Mouse (Mus musculus) neural tube, embryonic 15.5 days (tissue): ENCODE data around the gene Zgrf1. TPM values are rescaled to one million over a fixed set of nuclear protein-coding genes. Genes with fewer than 3 reads are reported as not detected.
A peak's percentile ranks its signal among the peaks of the same experiment; 100 is the strongest.

Experiments used
- ATAC-seq: fragments of 200-750 bp; cut with Nextera tagmentation; 2 replicates; pipeline ENCODE4 v1.8.0; 2017; ENCODE audit warnings: mild to moderate bottlenecking, moderate TSS enrichment, moderate library complexity; ENCODE audit not compliant: low FRiP score
- H3K27ac ChIP-seq: fragments of 300-500 bp; sonication (generic); replicated peaks from 2 replicates; pipeline ENCODE4 v1.5.1; 2015; ENCODE audit warnings: mild to moderate bottlenecking, inconsistent platforms
- H3K27me3 ChIP-seq: fragments of 300-500 bp; sonication (generic); replicated peaks from 2 replicates; pipeline ENCODE4 v1.6.1; 2015; ENCODE audit warnings: inconsistent platforms
- H3K36me3 ChIP-seq: fragments of 300-500 bp; sonication (generic); 2 replicates; pipeline ENCODE4 v1.6.1; 2015; ENCODE audit warnings: inconsistent platforms
- H3K4me1 ChIP-seq: fragments of 300-500 bp; sonication (generic); 2 replicates; pipeline ENCODE4 v1.6.1; 2015; ENCODE audit warnings: inconsistent platforms
- H3K4me2 ChIP-seq: fragments of 300-500 bp; sonication (generic); 2 replicates; pipeline ENCODE4 v1.6.1; 2015; ENCODE audit warnings: inconsistent platforms, mild to moderate bottlenecking, moderate library complexity
- H3K4me3 ChIP-seq: fragments of 300-500 bp; sonication (generic); replicated peaks from 2 replicates; pipeline ENCODE4 v1.5.1; 2015; ENCODE audit warnings: mild to moderate bottlenecking, inconsistent platforms
- H3K9ac ChIP-seq: fragments of 300-500 bp; sonication (generic); replicated peaks from 2 replicates; pipeline ENCODE4 v1.6.1; 2015; ENCODE audit warnings: mild to moderate bottlenecking, inconsistent platforms
- H3K9me3 ChIP-seq: fragments of 300-500 bp; sonication (generic); replicated peaks from 2 replicates; pipeline ENCODE4 v1.6.1; 2016; ENCODE audit warnings: inconsistent platforms
- WGBS: fragments of 180-500 bp; shearing (Covaris S2); methylation state at CpG from one replicate; pipeline ENCODE4 v1.1.7; 2015; ENCODE audit warnings: mixed read lengths; 5-methylcytosine and 5-hydroxymethylcytosine counted together
- polyA plus RNA-seq: library from polyadenylated mRNA; unstranded; fragments of >200 nt; fragmentation: Nextera tagmentation; extraction: Ambion mirVana; gene quantifications from 2 replicates; pipeline ENCODE4 v1.2.1, GENCODE M21; 2015

Gene Zgrf1
- polyA plus RNA-seq, 1 experiment from 2014 or later: 3.9 TPM

GRCm38 (mm10) chr3:127529210-127529609 lies 24.1 kb upstream of the Zgrf1 start:
- 86% methylated on average over 3 of the region's 3 CpGs for WGBS
- H3K9ac ChIP-seq: no peak overlapping the region
- no peaks in the 10 kb centered on the region for H3K9me3 ChIP-seq
- H3K4me1 ChIP-seq: no peaks in the 10 kb centered on the region
- ATAC-seq: no peak
- no peak overlapping the region for H3K4me2 ChIP-seq
- no peaks in the 10 kb centered on the region for H3K36me3 ChIP-seq
- H3K27ac ChIP-seq: no peak overlapping the region
- no peak overlapping the region for H3K4me3 ChIP-seq
- H3K27me3 ChIP-seq: no peaks in the 10 kb centered on the region

- H3K36me3 ChIP-seq: no peaks in the 10 kb centered on the region
- no peaks in the 10 kb centered on the region for H3K9me3 ChIP-seq
- H3K4me3 ChIP-seq: no peak overlapping the region
- no peak overlapping the region for H3K9ac ChIP-seq
- no peak overlapping the region for H3K4me2 ChIP-seq
- no peak for ATAC-seq
- no peak overlapping the region for H3K27ac ChIP-seq
- no peaks in the 10 kb centered on the region for H3K4me1 ChIP-seq
- H3K27me3 ChIP-seq: no peaks in the 10 kb centered on the region
- WGBS: 79% methylated on average over 4 of the region's 4 CpGs
Observed at GRCm38 (mm10) chr3:127529824-127530223, 23.5 kb upstream of the Zgrf1 start.

- H3K4me1 ChIP-seq: no peaks in the 10 kb centered on the region
- no peak for ATAC-seq
- H3K4me3 ChIP-seq: no peak overlapping the region
- no peak overlapping the region for H3K9ac ChIP-seq
- no peak overlapping the region for H3K4me2 ChIP-seq
- no peaks in the 10 kb centered on the region for H3K9me3 ChIP-seq
- H3K27me3 ChIP-seq: no peaks in the 10 kb centered on the region
- no peaks in the 10 kb centered on the region for H3K36me3 ChIP-seq
- 6% methylated on average over 4 of the region's 4 CpGs for WGBS
- no peak overlapping the region for H3K27ac ChIP-seq
Observed at GRCm38 (mm10) chr3:127530293-127530692, 23.0 kb upstream of the Zgrf1 start.

DNA sequence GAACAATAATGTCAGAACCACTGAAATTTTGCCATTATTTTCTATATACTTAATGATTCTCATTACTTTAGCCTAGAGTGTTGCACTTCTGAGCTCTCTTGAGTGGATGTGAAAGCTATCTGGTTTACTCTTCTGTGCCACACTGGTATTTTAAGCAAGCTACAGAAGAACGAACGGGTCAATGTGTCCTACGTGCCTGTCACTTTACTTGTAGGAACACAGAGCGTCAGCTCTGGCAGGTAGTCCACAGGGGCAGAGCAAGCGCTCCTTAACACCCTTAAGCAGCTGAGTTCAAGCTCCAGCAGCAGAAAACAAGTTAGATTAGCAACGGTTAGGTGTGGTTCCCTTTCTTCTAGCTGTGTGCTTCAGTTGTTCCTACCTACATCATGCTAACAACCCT lies 14.1 kb upstream of the Zgrf1 start:
- WGBS: 89% methylated on average over 6 of the region's 6 CpGs
- Histone ChIP-seq H3K9ac (no peak overlapping the region), H3K27ac (no peak overlapping the region), H3K36me3 (peaks cover 7% of the 10 kb centered on the region), H3K4me1 (no peaks in the 10 kb centered on the region), H3K4me3 (no peak overlapping the region), H3K4me2 (no peak overlapping the region), H3K27me3 (no peaks in the 10 kb centered on the region), H3K9me3 (no peaks in the 10 kb centered on the region)
- ATAC-seq: no peak

DNA sequence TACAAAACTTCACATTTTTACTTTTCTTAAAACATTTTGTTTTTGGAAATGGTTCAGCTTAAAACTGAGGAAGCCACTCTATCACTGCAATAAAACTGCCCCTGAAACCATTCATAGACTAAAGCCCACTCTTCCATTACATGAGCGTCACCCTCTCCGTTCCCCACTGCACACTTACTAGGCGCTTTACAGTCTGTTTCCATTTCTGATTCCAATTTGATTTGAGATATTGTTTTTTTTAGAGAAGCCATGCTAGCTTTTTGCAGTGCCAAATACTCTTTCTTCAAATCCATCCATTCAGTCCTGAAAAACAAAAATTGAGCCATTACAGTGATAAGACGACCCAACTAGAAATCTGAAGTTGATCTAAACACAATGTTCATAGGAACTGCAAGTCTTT lies 9.3 kb upstream of the Zgrf1 start:
- H3K36me3 ChIP-seq: peaks cover 15% of the 10 kb centered on the region
- ATAC-seq: no peak

DNA sequence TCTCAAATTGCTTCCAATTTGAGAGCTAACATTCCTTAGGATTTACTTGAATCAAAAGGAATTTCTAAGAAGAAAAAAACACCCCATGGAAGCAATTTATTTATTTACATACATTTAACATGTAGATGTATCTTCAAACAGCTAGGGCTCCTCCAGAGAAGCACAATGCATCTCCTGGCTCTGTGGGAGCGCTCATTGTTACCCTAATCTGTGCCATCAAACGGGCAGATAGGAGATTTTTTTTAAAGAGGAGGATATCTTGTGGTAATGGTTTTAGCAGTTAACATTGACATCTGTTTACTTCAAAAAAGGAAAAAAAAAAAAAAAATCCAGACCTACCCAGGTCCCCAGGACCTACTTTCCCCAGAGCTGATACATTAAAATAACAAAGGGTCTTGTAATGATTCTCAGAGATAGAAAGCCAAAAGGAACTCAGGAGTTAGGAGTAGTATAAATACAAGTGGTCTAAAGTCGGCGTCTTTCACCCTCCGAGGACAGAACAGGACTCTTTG lies 8.6 kb upstream of the Zgrf1 start:
- no peak for ATAC-seq
- H3K27me3 ChIP-seq: no peaks in the 10 kb centered on the region
- H3K4me1 ChIP-seq: no peaks in the 10 kb centered on the region
- peaks cover 15% of the 10 kb centered on the region for H3K36me3 ChIP-seq
- WGBS: 33% methylated on average over 5 of the region's 5 CpGs
- no peak overlapping the region for H3K9ac ChIP-seq
- no peak overlapping the region for H3K4me3 ChIP-seq
- no peak overlapping the region for H3K4me2 ChIP-seq
- no peak overlapping the region for H3K27ac ChIP-seq
- no peaks in the 10 kb centered on the region for H3K9me3 ChIP-seq

More for the DNA sequence above, 9.3 kb upstream of the Zgrf1 start:
- no peaks in the 10 kb centered on the region for H3K27me3 ChIP-seq
- H3K9me3 ChIP-seq: no peaks in the 10 kb centered on the region
- H3K4me2 ChIP-seq: no peak overlapping the region
- H3K27ac ChIP-seq: no peak overlapping the region
- no peak overlapping the region for H3K4me3 ChIP-seq
- H3K4me1 ChIP-seq: no peaks in the 10 kb centered on the region
- WGBS: 85% methylated on average over 4 of the region's 4 CpGs
- no peak overlapping the region for H3K9ac ChIP-seq

DNA sequence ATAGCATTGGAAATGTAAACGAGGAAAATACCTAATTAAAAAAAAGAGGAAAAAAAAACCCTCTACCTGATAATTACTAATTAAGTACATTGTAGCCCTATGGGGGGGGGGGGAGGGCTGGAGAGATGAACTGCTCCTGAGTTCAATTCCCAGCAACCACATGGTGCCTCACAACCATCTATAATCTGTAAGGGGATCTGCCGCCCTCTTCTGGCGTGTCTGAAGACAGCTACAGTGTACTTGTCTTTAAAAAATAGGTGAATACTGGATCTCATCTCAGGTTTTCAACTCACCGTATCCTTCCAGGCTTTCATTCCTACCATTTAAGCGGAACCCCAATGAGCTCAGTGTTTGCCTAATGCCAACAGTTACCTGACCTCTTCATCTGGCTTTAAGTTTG lies 5.4 kb upstream of the Zgrf1 start:
- Histone ChIP-seq H3K9ac (no peak overlapping the region), H3K4me3 (no peak overlapping the region), H3K36me3 (peaks cover 13% of the 10 kb centered on the region), H3K27ac (no peak overlapping the region), H3K9me3 (no peaks in the 10 kb centered on the region), H3K4me2 (no peak overlapping the region), H3K27me3 (no peaks in the 10 kb centered on the region), H3K4me1 (peaks cover 8% of the 10 kb centered on the region; the same call in 1 of the 2 replicates)
- no peak for ATAC-seq
- WGBS: 37% methylated on average over 4 of the region's 5 CpGs

GRCm38 (mm10) chr3:127552434-127552972 lies 786 bp upstream of the Zgrf1 start:
- Histone ChIP-seq H3K4me2 (peak overlapping the region; percentile 90), H3K27ac (peak overlapping the region; percentile 98), H3K4me1 (peaks cover 16% of the 10 kb centered on the region), H3K9me3 (no peaks in the 10 kb centered on the region), H3K36me3 (no peaks in the 10 kb centered on the region), H3K4me3 (peak overlapping the region; percentile 79), H3K27me3 (no peaks in the 10 kb centered on the region), H3K9ac (peak overlapping the region; percentile 76)
- 6% methylated on average over 11 of the region's 13 CpGs for WGBS
- ATAC-seq: no peak

GRCm38 (mm10) chr3:127553720-127554043 lies 393 bp downstream of the Zgrf1 start:
- 2% methylated on average over 4 of the region's 4 CpGs for WGBS
- H3K4me3 ChIP-seq: peak overlapping the region; percentile 79
- H3K27me3 ChIP-seq: no peaks in the 10 kb centered on the region
- H3K9ac ChIP-seq: peak overlapping the region; percentile 21; the same call in 1 of the 2 replicates
- H3K9me3 ChIP-seq: no peaks in the 10 kb centered on the region
- peak overlapping the region; percentile 90 for H3K4me2 ChIP-seq
- peaks cover 16% of the 10 kb centered on the region for H3K4me1 ChIP-seq
- H3K27ac ChIP-seq: no peak overlapping the region
- ATAC-seq: 0 out of 2 replicates have a peak, but pooled peaks have one; percentile 2
- no peaks in the 10 kb centered on the region for H3K36me3 ChIP-seq

- peak overlapping the region; percentile 90; the same call in 1 of the 2 replicates for H3K4me2 ChIP-seq
- WGBS: 60% methylated on average over 5 of the region's 5 CpGs
- peaks cover 16% of the 10 kb centered on the region for H3K4me1 ChIP-seq
- H3K36me3 ChIP-seq: no peaks in the 10 kb centered on the region
- ATAC-seq: no peak
- no peaks in the 10 kb centered on the region for H3K27me3 ChIP-seq
- H3K9ac ChIP-seq: no peak overlapping the region
- H3K4me3 ChIP-seq: no peak overlapping the region
- H3K9me3 ChIP-seq: no peaks in the 10 kb centered on the region
- no peak overlapping the region for H3K27ac ChIP-seq
Observed at GRCm38 (mm10) chr3:127554723-127555122, 1.4 kb downstream of the Zgrf1 start.

- Histone ChIP-seq H3K27me3 (no peaks in the 10 kb centered on the region), H3K9ac (no peak overlapping the region), H3K4me2 (no peak overlapping the region), H3K9me3 (no peaks in the 10 kb centered on the region), H3K27ac (no peak overlapping the region), H3K36me3 (peaks cover 18% of the 10 kb centered on the region), H3K4me1 (peaks cover 8% of the 10 kb centered on the region), H3K4me3 (no peak overlapping the region)
- ATAC-seq: no peak
Observed at GRCm38 (mm10) chr3:127558201-127558600, 4.9 kb downstream of the Zgrf1 start.

DNA sequence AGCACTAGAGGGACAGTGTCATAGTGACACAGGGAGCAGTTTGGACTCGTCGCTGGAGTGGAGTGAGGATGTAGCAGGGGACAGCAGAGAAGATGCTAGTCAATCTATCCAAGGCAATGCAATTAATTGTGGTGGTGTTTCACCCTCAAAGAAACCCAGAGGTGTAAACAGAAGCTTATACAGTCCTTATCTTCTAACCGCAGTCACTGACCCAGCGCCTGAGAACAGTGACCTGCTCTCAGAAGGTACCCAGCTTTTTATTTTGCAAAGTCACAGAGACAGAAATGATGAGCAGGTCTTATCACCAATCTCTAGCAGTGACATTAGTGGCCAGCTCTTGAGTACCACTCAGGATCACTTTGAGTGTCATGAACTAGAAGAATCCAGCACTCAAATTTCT lies 9.7 kb downstream of the Zgrf1 start:
- ATAC-seq: no peak
- WGBS: 94% methylated on average over 4 of the region's 4 CpGs
- no peak overlapping the region for H3K27ac ChIP-seq

More for the DNA sequence above, 9.7 kb downstream of the Zgrf1 start:
- Histone ChIP-seq H3K36me3 (peaks cover 18% of the 10 kb centered on the region), H3K4me1 (no peaks in the 10 kb centered on the region), H3K4me2 (no peak overlapping the region), H3K4me3 (no peak overlapping the region), H3K9ac (no peak overlapping the region), H3K27me3 (no peaks in the 10 kb centered on the region), H3K9me3 (no peaks in the 10 kb centered on the region)
